Mouse (Mus musculus) intestine, embryonic 15.5 days (tissue): ENCODE results near the gene Coq10a. TPM values are rescaled to one million over a fixed set of nuclear protein-coding genes. Genes with fewer than 3 reads are reported as not detected.
A peak's percentile ranks its signal among the peaks of the same experiment; 100 is the strongest.

Experiments used
- ATAC-seq: fragments of 200-750 bp; cut with Nextera tagmentation; 2 replicates; pipeline ENCODE4 v1.8.0; 2017; ENCODE audit warnings: moderate TSS enrichment, moderate library complexity
- H3K27ac ChIP-seq: fragments of 300-500 bp; sonication (generic); 2 replicates; pipeline ENCODE4 v1.5.1; 2015; ENCODE audit warnings: mild to moderate bottlenecking, inconsistent platforms
- H3K27me3 ChIP-seq: fragments of 300-500 bp; sonication (generic); replicated peaks from 2 replicates; pipeline ENCODE4 v1.6.1; 2015; ENCODE audit warnings: inconsistent platforms
- H3K36me3 ChIP-seq: fragments of 300-500 bp; sonication (generic); 2 replicates; pipeline ENCODE4 v1.6.1; 2015; ENCODE audit warnings: inconsistent platforms
- H3K4me1 ChIP-seq: fragments of 300-500 bp; sonication (generic); replicated peaks from 2 replicates; pipeline ENCODE4 v1.6.1; 2015; ENCODE audit warnings: inconsistent platforms
- H3K4me2 ChIP-seq: fragments of 300-500 bp; sonication (generic); replicated peaks from 2 replicates; pipeline ENCODE4 v1.6.1; 2015; ENCODE audit warnings: mild to moderate bottlenecking, inconsistent platforms
- H3K4me3 ChIP-seq: fragments of 300-500 bp; sonication (generic); replicated peaks from 2 replicates; pipeline ENCODE4 v1.5.1; 2015; ENCODE audit warnings: inconsistent platforms
- H3K9ac ChIP-seq: fragments of 300-500 bp; sonication (generic); 2 replicates; pipeline ENCODE4 v1.6.1; 2015; ENCODE audit warnings: inconsistent platforms
- H3K9me3 ChIP-seq: fragments of 300-500 bp; sonication (generic); 2 replicates; pipeline ENCODE4 v1.6.1; 2016; ENCODE audit warnings: inconsistent platforms
- WGBS: fragments of 180-500 bp; shearing (Covaris S2); methylation state at CpG from one replicate; pipeline ENCODE4 v1.1.7; 2015; 5-methylcytosine and 5-hydroxymethylcytosine counted together
- polyA plus RNA-seq: library from polyadenylated mRNA; unstranded; fragments of >200 nt; fragmentation: Nextera tagmentation; extraction: Ambion mirVana; gene quantifications from 2 replicates; pipeline ENCODE4 v1.2.1, GENCODE M21; 2015

Gene Coq10a
- polyA plus RNA-seq, 1 experiment from 2014 or later = 13.7 TPM

GRCm38 (mm10) chr10:128379260-128379659 lies 10.5 kb upstream of the Coq10a start:
- Histone ChIP-seq H3K36me3 (peaks cover 41% of the 10 kb centered on the region), H3K4me2 (no peak overlapping the region), H3K9me3 (no peaks in the 10 kb centered on the region), H3K4me3 (no peak overlapping the region), H3K27me3 (no peaks in the 10 kb centered on the region), H3K4me1 (peaks cover 15% of the 10 kb centered on the region), H3K27ac (no peak overlapping the region), H3K9ac (0 out of 2 replicates have a peak overlapping the region, but pooled peaks have one; percentile 18)
- ATAC-seq = no peak
- 94% methylated on average over 7 of the region's 7 CpGs for WGBS

DNA sequence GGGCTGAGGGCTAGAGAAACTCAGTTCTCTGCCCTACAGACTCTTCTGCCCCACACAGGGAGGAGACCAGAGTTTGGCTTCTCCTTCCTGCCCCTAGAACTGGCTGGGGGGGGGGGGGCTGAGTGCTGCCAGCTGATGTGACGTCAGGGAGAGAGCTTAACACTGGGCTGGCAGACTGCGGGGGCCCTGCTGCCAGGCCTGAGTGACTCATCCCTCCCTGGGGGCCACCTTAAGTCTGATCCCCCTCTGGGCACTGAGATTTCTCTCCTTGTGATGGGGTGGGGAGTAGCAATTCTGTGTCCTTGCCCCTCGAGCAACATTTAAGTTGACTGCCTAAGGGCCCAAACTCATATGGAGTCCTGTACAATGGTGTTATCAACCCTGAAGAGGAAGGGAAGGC lies 9.7 kb upstream of the Coq10a start:
- no peak for ATAC-seq
- Histone ChIP-seq H3K9ac (peak overlapping the region; percentile 99), H3K36me3 (peaks cover 34% of the 10 kb centered on the region), H3K27ac (no peak overlapping the region), H3K27me3 (no peaks in the 10 kb centered on the region), H3K4me1 (peaks cover 15% of the 10 kb centered on the region), H3K4me2 (peak overlapping the region; percentile 92), H3K4me3 (no peak overlapping the region), H3K9me3 (no peaks in the 10 kb centered on the region)
- WGBS = 72% methylated on average over 3 of the region's 3 CpGs

DNA sequence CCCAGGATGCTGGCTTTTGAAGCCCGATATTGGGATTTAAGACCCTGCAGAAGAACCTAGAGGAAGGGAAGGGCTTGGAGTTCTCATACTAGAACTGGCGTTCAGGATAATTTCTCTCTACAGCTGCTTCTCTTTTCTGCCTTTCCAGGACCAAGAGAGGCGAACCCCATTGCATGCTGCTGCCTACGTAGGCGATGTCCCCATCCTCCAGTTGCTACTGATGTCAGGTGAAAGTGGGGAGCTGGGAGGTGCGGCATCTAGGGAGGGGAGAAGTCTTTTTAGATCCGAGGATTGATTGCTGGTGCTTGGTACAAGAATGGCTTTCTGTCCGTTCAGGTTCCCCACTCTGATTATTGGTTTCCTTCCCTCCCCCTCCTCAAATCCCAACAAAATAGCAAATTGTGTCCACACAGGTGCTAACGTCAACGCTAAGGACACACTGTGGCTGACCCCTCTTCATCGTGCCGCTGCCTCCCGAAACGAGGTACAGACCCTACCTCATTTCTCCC lies 9.2 kb upstream of the Coq10a start:
- 52% methylated on average over 14 of the region's 14 CpGs for WGBS
- peak overlapping the region; percentile 94; the same call in 1 of the 2 replicates for H3K27ac ChIP-seq
- no peaks in the 10 kb centered on the region for H3K27me3 ChIP-seq
- H3K9ac ChIP-seq = peak overlapping the region; percentile 99
- no peak for ATAC-seq
- peak overlapping the region; percentile 94 for H3K4me3 ChIP-seq
- peaks cover 15% of the 10 kb centered on the region for H3K4me1 ChIP-seq
- H3K36me3 ChIP-seq = peaks cover 30% of the 10 kb centered on the region
- peak overlapping the region; percentile 92 for H3K4me2 ChIP-seq
- H3K9me3 ChIP-seq = no peaks in the 10 kb centered on the region

DNA sequence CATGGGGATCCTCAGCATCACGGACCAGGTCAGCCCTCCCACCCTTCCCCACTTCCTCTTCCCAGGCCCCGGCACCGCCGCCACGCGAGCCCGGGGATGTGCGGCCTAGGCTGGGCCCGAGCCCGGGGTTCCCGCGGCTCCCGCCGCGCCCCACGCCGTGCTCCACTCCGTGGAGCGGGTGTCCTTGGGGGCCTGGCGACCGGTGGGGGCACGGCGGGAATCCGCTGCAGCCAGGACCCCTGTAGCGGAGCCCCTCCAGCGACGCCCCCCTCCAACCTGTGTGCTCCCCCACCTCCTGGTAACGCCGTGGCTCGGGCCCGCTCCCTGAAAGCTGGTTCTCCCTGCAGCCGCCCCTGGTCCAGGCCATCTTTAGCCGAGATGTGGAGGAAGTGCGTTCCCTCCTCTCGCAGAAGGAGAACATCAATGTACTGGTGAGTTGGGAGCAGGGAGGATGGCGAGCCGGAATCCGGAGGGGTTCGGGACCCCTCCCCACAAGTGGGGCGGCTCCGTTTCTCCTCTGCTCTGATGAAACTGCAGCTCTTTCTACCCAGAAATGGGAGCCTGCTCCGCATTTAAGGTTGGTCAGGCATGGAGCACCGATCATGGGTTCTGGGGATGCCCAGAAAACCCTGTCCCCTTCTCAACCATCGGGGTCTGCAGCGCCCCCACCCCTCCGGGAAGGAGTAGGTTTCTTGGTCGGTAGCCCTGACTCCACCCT lies 8.6 kb upstream of the Coq10a start:
- peak overlapping the region; percentile 94 for H3K27ac ChIP-seq
- no peaks in the 10 kb centered on the region for H3K9me3 ChIP-seq
- WGBS = under 1% methylated on average over 47 of the region's 47 CpGs
- H3K36me3 ChIP-seq = peaks cover 24% of the 10 kb centered on the region
- H3K27me3 ChIP-seq = no peaks in the 10 kb centered on the region
- H3K9ac ChIP-seq = peak overlapping the region; percentile 99
- peaks cover 15% of the 10 kb centered on the region for H3K4me1 ChIP-seq
- ATAC-seq = peak; percentile 74
- H3K4me3 ChIP-seq = peak overlapping the region; percentile 94
- peak overlapping the region; percentile 92 for H3K4me2 ChIP-seq

- peak; percentile 96 for ATAC-seq
- peak within 1 kb of the TSS; percentile 99 for H3K9ac ChIP-seq
- peaks cover 15% of the 10 kb centered on the region for H3K4me1 ChIP-seq
- WGBS = under 1% methylated on average over 42 of the region's 73 CpGs
- peak within 1 kb of the TSS; percentile 94 for H3K27ac ChIP-seq
- no peaks in the 10 kb centered on the region for H3K9me3 ChIP-seq
- H3K27me3 ChIP-seq = no peaks in the 10 kb centered on the region
- H3K36me3 ChIP-seq = peaks cover 16% of the 10 kb centered on the region
- peak within 1 kb of the TSS; percentile 92 for H3K4me2 ChIP-seq
- peak within 1 kb of the TSS; percentile 94 for H3K4me3 ChIP-seq
Measured at GRCm38 (mm10) chr10:128376455-128377211, 7.8 kb upstream of the Coq10a start, which contains the start of gene Ankrd52. TSS of gene Ankrd52 (plus strand) at chr10:128377115.

DNA sequence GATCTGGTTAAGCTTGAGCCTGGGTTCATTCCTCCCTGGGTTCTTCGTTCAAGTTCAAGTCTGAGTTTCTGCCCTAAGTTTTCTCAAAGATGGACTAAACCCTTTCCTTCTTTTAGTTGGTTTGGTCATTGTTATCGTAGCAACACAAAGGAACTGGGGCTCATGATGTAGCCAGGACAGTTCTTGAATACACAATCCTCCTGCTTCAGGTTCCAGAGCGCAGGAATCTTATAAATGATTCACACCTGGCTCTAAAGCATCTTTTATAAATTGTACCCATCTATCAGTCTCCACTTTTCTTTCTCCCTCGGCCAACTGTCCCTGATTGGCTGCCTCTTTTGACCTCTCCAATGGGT lies 7.3 kb upstream of the Coq10a start:
- Histone ChIP-seq H3K4me3 (peak overlapping the region; percentile 94), H3K9me3 (no peaks in the 10 kb centered on the region), H3K27me3 (no peaks in the 10 kb centered on the region), H3K4me2 (peak overlapping the region; percentile 92), H3K36me3 (peaks cover 13% of the 10 kb centered on the region), H3K4me1 (peaks cover 15% of the 10 kb centered on the region), H3K9ac (peak overlapping the region; percentile 99), H3K27ac (peak overlapping the region; percentile 94)
- 46% methylated on average over 4 of the region's 4 CpGs for WGBS
- ATAC-seq = no peak

GRCm38 (mm10) chr10:128374393-128374792 lies 5.6 kb upstream of the Coq10a start:
- H3K27me3 ChIP-seq = no peaks in the 10 kb centered on the region
- H3K4me2 ChIP-seq = no peak overlapping the region
- peaks cover 18% of the 10 kb centered on the region for H3K4me1 ChIP-seq
- H3K9me3 ChIP-seq = no peaks in the 10 kb centered on the region
- ATAC-seq = no peak
- no peak overlapping the region for H3K9ac ChIP-seq
- 76% methylated on average over 6 of the region's 6 CpGs for WGBS
- H3K36me3 ChIP-seq = peaks cover 3% of the 10 kb centered on the region; the same call in 1 of the 2 replicates
- H3K4me3 ChIP-seq = no peak overlapping the region
- H3K27ac ChIP-seq = no peak overlapping the region

DNA sequence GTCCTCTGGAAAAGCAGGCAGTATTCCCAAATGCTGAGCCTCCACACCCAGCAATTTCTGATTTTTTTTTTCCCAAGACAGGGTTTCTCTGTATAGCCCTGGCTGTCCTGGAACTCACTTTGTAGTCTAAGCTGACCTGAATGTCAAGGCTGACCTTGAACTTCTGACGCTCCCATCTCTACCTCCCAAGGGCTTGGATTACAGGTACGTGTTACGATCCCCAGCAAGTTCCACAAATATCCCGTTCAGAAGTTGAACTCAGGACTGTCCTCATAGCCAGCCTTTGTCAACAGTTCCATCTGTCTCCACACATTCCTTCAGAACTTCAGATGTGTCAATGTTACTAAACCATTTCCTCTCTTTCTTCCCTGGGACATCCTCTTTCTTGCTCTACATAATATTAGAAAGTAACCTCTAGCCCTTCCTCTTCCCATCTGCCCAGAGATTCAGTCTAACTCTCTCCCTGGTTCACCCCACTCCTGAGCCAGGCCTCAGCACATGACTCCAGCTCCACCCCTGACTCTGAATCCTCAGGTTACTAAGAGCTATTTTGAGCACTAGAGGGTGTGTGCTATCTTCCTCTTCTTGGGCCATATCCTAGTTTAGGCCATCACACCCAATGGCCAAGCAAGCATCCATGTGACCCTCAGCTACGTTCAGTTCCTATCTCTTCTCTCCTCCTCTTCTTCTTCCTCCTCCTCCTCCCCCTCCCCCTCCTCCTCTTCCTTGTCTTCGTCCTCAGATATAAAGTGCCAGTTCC lies 4.4 kb upstream of the Coq10a start:
- WGBS = 69% methylated on average over 6 of the region's 6 CpGs
- Histone ChIP-seq H3K9me3 (no peaks in the 10 kb centered on the region), H3K4me2 (no peak overlapping the region), H3K4me3 (no peak overlapping the region), H3K27ac (0 out of 2 replicates have a peak overlapping the region, but pooled peaks have one; percentile 13), H3K9ac (no peak overlapping the region), H3K4me1 (peaks cover 11% of the 10 kb centered on the region), H3K27me3 (no peaks in the 10 kb centered on the region), H3K36me3 (no peaks in the 10 kb centered on the region)
- no peak for ATAC-seq

DNA sequence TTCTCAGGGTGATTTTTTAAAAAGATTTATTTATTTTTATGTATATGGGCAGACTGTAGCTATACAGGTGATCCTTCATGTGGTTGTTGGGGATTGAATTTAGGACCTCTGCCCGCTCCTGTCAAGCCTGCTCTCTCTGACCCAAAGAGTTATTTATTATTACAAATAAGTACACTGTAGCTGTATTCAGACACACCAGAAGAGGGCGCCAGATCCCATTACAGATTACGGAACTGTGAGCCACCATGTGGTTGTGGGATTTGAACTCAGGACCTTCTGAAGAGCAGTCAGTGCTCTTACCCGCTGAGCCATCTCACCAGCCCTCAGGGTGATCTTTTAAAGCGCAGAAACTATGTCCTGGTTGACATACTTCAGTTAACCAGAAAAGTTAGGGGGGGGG lies 3.3 kb upstream of the Coq10a start:
- no peak overlapping the region for H3K4me2 ChIP-seq
- H3K9me3 ChIP-seq = no peaks in the 10 kb centered on the region
- H3K27me3 ChIP-seq = no peaks in the 10 kb centered on the region
- no peak overlapping the region for H3K4me3 ChIP-seq
- no peak overlapping the region for H3K9ac ChIP-seq
- no peak for ATAC-seq
- no peak overlapping the region for H3K27ac ChIP-seq
- WGBS = 84% methylated on average over 5 of the region's 5 CpGs
- H3K36me3 ChIP-seq = no peaks in the 10 kb centered on the region
- H3K4me1 ChIP-seq = peaks cover 15% of the 10 kb centered on the region

DNA sequence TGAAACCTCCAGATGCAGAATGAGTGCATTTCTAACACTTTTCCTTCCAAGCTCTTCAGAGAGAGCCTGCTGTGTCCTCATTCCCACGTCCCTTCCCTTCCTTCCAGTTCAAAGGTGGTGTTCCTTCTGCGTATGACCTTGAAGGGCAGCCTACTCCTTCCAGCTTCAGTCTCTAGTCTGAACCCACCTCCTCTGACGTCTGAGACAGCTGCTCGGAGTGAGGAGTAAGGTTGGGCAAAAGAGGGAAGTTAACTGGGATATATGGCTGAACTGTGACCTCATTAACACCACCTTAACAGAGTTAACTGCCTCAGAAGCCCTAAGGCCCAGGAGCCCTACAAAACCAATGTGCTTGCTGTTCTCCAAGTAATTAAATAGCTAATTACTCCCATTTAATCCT lies 1.8 kb upstream of the Coq10a start:
- WGBS = 38% methylated on average over 4 of the region's 4 CpGs
- Histone ChIP-seq H3K9ac (no peak overlapping the region), H3K27me3 (no peaks in the 10 kb centered on the region), H3K4me2 (no peak overlapping the region), H3K36me3 (no peaks in the 10 kb centered on the region), H3K4me1 (peaks cover 15% of the 10 kb centered on the region), H3K9me3 (no peaks in the 10 kb centered on the region), H3K4me3 (no peak overlapping the region), H3K27ac (no peak overlapping the region)
- peak; percentile 22; the same call in 1 of the 2 replicates for ATAC-seq

DNA sequence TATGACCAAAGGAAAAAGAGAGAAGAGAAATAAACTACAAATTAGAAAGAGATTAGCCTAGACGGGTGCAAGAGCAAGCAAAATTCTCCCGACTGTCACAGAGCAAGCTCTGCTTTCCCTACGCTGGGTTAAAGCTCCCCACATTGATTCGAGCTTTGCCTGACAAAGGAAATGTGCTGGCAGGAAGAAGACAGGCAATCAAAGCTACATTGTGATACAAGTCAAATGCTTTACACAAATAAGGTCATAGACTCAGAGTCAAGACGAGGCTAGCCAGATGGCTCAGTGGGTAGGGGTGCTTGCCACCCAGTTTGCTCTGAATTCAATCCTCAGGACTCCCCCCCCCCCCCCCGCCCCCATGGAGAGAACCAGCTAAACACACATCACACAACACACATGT lies 1.2 kb upstream of the Coq10a start:
- 66% methylated on average over 6 of the region's 6 CpGs for WGBS
- Histone ChIP-seq H3K9me3 (no peaks in the 10 kb centered on the region), H3K9ac (no peak overlapping the region), H3K4me3 (no peak overlapping the region), H3K36me3 (no peaks in the 10 kb centered on the region), H3K4me2 (no peak overlapping the region), H3K27ac (no peak overlapping the region), H3K4me1 (peaks cover 15% of the 10 kb centered on the region), H3K27me3 (no peaks in the 10 kb centered on the region)
- ATAC-seq = no peak

- ATAC-seq = no peak
- 63% methylated on average over 6 of the region's 6 CpGs for WGBS
- no peak overlapping the region for H3K9ac ChIP-seq
Measured at GRCm38 (mm10) chr10:128369599-128369998, 802 bp upstream of the Coq10a start.

More at GRCm38 (mm10) chr10:128369599-128369998, 802 bp upstream of the Coq10a start:
- Histone ChIP-seq H3K4me3 (peak overlapping the region; percentile 64; the same call in 1 of the 2 replicates), H3K4me1 (peaks cover 15% of the 10 kb centered on the region), H3K4me2 (peak overlapping the region; percentile 93), H3K27me3 (no peaks in the 10 kb centered on the region), H3K36me3 (no peaks in the 10 kb centered on the region), H3K9me3 (no peaks in the 10 kb centered on the region), H3K27ac (peak overlapping the region; percentile 95)
